Mouse (Mus musculus) spleen, adult 2 months (tissue): Measurements from ENCODE around the gene Thoc5.

ENCODE experiments used
- CTCF ChIP-seq: fragments of 200-500 bp; IDR thresholded peaks from 2 replicates; pipeline ENCODE4 v1.5.1; 2011; ENCODE audit warnings: mild to moderate bottlenecking, inconsistent platforms; ENCODE audit not compliant: insufficient read depth, insufficient read length, insufficient replicate concordance; ENCODE audit errors: extremely low read depth
- POLR2A ChIP-seq: fragments of 200-500 bp; IDR thresholded peaks from 2 replicates; pipeline ENCODE4 v1.6.1; 2011; ENCODE audit warnings: low read depth, low read length, inconsistent platforms

- TF ChIP-seq CTCF (no peak), POLR2A (no peak)
Observed at GRCm38 (mm10) chr11:4966888-4967287, 71.8 kb downstream of the Thoc5 start.
